Mouse (Mus musculus): ENCODE data around the gene Gspt2.

GRCm38 (mm10) chrX:94636911-94637310 is 1.0 kb downstream of the Gspt2 start:
- TF ChIP-seq CTCF (IDR thresholded peaks at IDR 0.05; ENCODE audit: low read depth) (no peak), EP300 (optimal IDR thresholded peaks at IDR 0.05) (no peak)
